Mouse (Mus musculus) hindbrain, embryonic 13.5 days (tissue): Measurements from ENCODE around the gene Usp32. TPM values are rescaled to one million over a fixed set of nuclear protein-coding genes. Genes with fewer than 3 reads are reported as not detected.

Source experiments
- ATAC-seq: fragments of 200-750 bp; cut with Nextera tagmentation; 2 replicates; pipeline ENCODE4 v1.8.0; 2017; ENCODE audit warnings: moderate TSS enrichment; ENCODE audit not compliant: low FRiP score
- H3K27ac ChIP-seq: fragments of 300-500 bp; sonication (generic); 2 replicates; pipeline ENCODE4 v1.5.1; 2015; ENCODE audit warnings: inconsistent platforms, mild to moderate bottlenecking, moderate library complexity
- H3K27me3 ChIP-seq: fragments of 300-500 bp; sonication (generic); 2 replicates; pipeline ENCODE4 v1.6.1; 2015; ENCODE audit warnings: mild to moderate bottlenecking, inconsistent platforms
- H3K36me3 ChIP-seq: fragments of 300-500 bp; sonication (generic); 2 replicates; pipeline ENCODE4 v1.6.1; 2015; ENCODE audit warnings: mild to moderate bottlenecking, inconsistent platforms
- H3K4me1 ChIP-seq: fragments of 300-500 bp; sonication (generic); replicated peaks from 2 replicates; pipeline ENCODE4 v1.6.1; 2015; ENCODE audit warnings: inconsistent platforms
- H3K4me2 ChIP-seq: fragments of 300-500 bp; sonication (generic); 2 replicates; pipeline ENCODE4 v1.6.1; 2015; ENCODE audit warnings: inconsistent platforms, mild to moderate bottlenecking, moderate library complexity
- H3K4me3 ChIP-seq: fragments of 300-500 bp; sonication (generic); 2 replicates; pipeline ENCODE4 v1.5.1; 2015; ENCODE audit warnings: mild to moderate bottlenecking, inconsistent platforms
- H3K9ac ChIP-seq: fragments of 300-500 bp; sonication (generic); 2 replicates; pipeline ENCODE4 v1.6.1; 2015; ENCODE audit warnings: mild to moderate bottlenecking, inconsistent platforms
- H3K9me3 ChIP-seq: fragments of 300-500 bp; sonication (generic); 2 replicates; pipeline ENCODE4 v1.6.1; 2016; ENCODE audit warnings: inconsistent platforms
- WGBS: fragments of 180-500 bp; shearing (Covaris S2); methylation state at CpG from one replicate; pipeline ENCODE4 v1.1.7; 2015; 5-methylcytosine and 5-hydroxymethylcytosine counted together
- polyA plus RNA-seq: library from polyadenylated mRNA; unstranded; fragments of >200 nt; fragmentation: Nextera tagmentation; extraction: Ambion mirVana; gene quantifications from 2 replicates; pipeline ENCODE4 v1.2.1, GENCODE M21; 2015

Usp32 gene
- polyA plus RNA-seq, 1 experiment from 2014 or later: 13.0 TPM

- 2% methylated on average over 49 of the region's 49 CpGs for WGBS
- ATAC-seq: no peak; the same call in 1 of the 2 replicates
- H3K27ac ChIP-seq: no peak within 1 kb of the TSS
- H3K4me1 ChIP-seq: peaks cover 26% of the 10 kb centered on the region
- H3K9ac ChIP-seq: peak within 1 kb of the TSS; percentile 62
- no peaks in the 10 kb centered on the region for H3K9me3 ChIP-seq
- peak within 1 kb of the TSS; percentile 64 for H3K4me2 ChIP-seq
- peaks cover 61% of the 10 kb centered on the region for H3K27me3 ChIP-seq
- H3K4me3 ChIP-seq: peak within 1 kb of the TSS; percentile 39
- no peaks in the 10 kb centered on the region for H3K36me3 ChIP-seq
Measured at GRCm38 (mm10) chr11:84957591-84958270, 182.2 kb downstream of the Usp32 start, which contains the start of gene Car4. Car4 (plus strand) TSS chr11:84957786.

- H3K9ac ChIP-seq: no peak overlapping the region
Measured at GRCm38 (mm10) chr11:84957171-84957570, 182.8 kb downstream of the Usp32 start.

GRCm38 (mm10) chr11:84956400-84956799, 183.6 kb downstream of the Usp32 start:
- Histone ChIP-seq H3K27me3 (peaks cover 59% of the 10 kb centered on the region), H3K4me1 (peaks cover 26% of the 10 kb centered on the region), H3K36me3 (no peaks in the 10 kb centered on the region), H3K9me3 (no peaks in the 10 kb centered on the region), H3K27ac (no peak overlapping the region), H3K4me3 (no peak overlapping the region), H3K4me2 (no peak overlapping the region), H3K9ac (no peak overlapping the region)
- WGBS: 36% methylated on average over 5 of the region's 5 CpGs
- ATAC-seq: no peak

More at GRCm38 (mm10) chr11:84957171-84957570, 182.8 kb downstream of the Usp32 start:
- Histone ChIP-seq H3K4me1 (peaks cover 26% of the 10 kb centered on the region), H3K9me3 (no peaks in the 10 kb centered on the region), H3K27ac (no peak overlapping the region), H3K27me3 (peaks cover 61% of the 10 kb centered on the region), H3K4me2 (peak overlapping the region; percentile 64), H3K36me3 (no peaks in the 10 kb centered on the region), H3K4me3 (peak overlapping the region; percentile 39)
- 13% methylated on average over 15 of the region's 15 CpGs for WGBS
- ATAC-seq: no peak

DNA sequence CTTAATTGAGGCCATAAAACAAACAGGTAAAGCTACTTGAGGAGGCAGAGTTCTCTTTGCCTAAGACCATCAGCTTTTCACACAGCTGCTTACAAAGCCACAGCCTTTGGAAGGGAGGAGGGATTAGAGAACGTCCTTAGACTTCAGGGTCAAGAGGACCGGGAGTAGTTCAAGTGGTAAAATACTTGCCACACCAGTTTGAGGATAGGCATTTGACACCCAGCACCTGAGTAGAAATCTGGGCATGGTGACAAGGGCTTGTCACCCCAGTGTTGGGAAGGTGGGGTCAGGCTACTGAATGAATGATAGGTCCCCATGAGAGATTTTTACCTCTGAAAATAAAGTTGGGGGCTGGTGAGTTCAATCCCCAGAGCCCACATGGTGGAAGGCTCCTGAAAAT, 187.3 kb downstream of the Usp32 start:
- Histone ChIP-seq H3K4me1 (peaks cover 6% of the 10 kb centered on the region), H3K27ac (no peak overlapping the region), H3K36me3 (no peaks in the 10 kb centered on the region), H3K4me2 (no peak overlapping the region), H3K27me3 (peaks cover 26% of the 10 kb centered on the region), H3K9ac (no peak overlapping the region), H3K4me3 (no peak overlapping the region), H3K9me3 (no peaks in the 10 kb centered on the region)
- ATAC-seq: no peak
- 68% methylated on average over 2 of the region's 2 CpGs for WGBS

GRCm38 (mm10) chr11:84948526-84948925, 191.4 kb downstream of the Usp32 start:
- peaks cover 29% of the 10 kb centered on the region; the same call in 1 of the 2 replicates for H3K27me3 ChIP-seq
- H3K36me3 ChIP-seq: no peaks in the 10 kb centered on the region
- no peak overlapping the region for H3K4me3 ChIP-seq
- no peak overlapping the region for H3K9ac ChIP-seq
- 49% methylated on average over 3 of the region's 3 CpGs for WGBS
- no peaks in the 10 kb centered on the region for H3K9me3 ChIP-seq
- H3K4me2 ChIP-seq: no peak overlapping the region
- no peak for ATAC-seq
- H3K27ac ChIP-seq: no peak overlapping the region
- peaks cover 20% of the 10 kb centered on the region for H3K4me1 ChIP-seq

DNA sequence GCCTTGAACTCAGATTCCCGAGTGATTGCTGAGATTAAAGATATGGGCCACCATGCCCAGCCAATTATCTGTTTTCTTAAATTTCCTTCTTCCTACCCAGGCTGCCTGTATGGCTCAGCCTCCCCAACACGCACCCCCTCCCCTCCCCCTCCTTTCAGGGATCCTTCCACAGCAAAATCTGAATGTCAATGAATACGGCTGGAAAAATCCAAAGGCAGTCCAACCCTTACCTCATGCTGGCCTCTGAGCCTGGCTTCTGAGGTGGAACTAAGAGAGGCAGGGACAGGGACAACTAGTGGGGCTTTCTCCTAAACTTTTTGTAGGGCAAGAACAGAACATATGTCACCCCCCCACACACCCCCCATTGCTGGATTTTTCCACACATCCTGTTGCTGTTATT, 191.8 kb downstream of the Usp32 start:
- ATAC-seq: no peak
- no peak overlapping the region for H3K9ac ChIP-seq

GRCm38 (mm10) chr11:84947206-84947605, 192.8 kb downstream of the Usp32 start:
- H3K36me3 ChIP-seq: no peaks in the 10 kb centered on the region
- no peak overlapping the region for H3K4me3 ChIP-seq
- WGBS: 53% methylated on average over 6 of the region's 6 CpGs
- peaks cover 39% of the 10 kb centered on the region for H3K27me3 ChIP-seq
- H3K9ac ChIP-seq: no peak overlapping the region
- peaks cover 23% of the 10 kb centered on the region for H3K4me1 ChIP-seq
- no peaks in the 10 kb centered on the region for H3K9me3 ChIP-seq
- no peak for ATAC-seq
- no peak overlapping the region for H3K4me2 ChIP-seq
- H3K27ac ChIP-seq: no peak overlapping the region

More for the DNA sequence above, 191.8 kb downstream of the Usp32 start:
- Histone ChIP-seq H3K4me3 (no peak overlapping the region), H3K4me1 (peaks cover 23% of the 10 kb centered on the region), H3K27me3 (peaks cover 34% of the 10 kb centered on the region; the same call in 1 of the 2 replicates), H3K9me3 (no peaks in the 10 kb centered on the region), H3K27ac (no peak overlapping the region), H3K4me2 (no peak overlapping the region), H3K36me3 (no peaks in the 10 kb centered on the region)
- WGBS: 48% methylated on average over 3 of the region's 3 CpGs

GRCm38 (mm10) chr11:84945841-84946240, 194.1 kb downstream of the Usp32 start:
- H3K9ac ChIP-seq: no peak overlapping the region
- H3K27me3 ChIP-seq: peaks cover 39% of the 10 kb centered on the region
- no peak overlapping the region for H3K4me3 ChIP-seq
- no peak for ATAC-seq
- no peak overlapping the region for H3K4me2 ChIP-seq
- H3K4me1 ChIP-seq: peaks cover 23% of the 10 kb centered on the region
- H3K9me3 ChIP-seq: no peaks in the 10 kb centered on the region
- 73% methylated on average over 3 of the region's 3 CpGs for WGBS
- no peaks in the 10 kb centered on the region for H3K36me3 ChIP-seq
- no peak overlapping the region for H3K27ac ChIP-seq

DNA sequence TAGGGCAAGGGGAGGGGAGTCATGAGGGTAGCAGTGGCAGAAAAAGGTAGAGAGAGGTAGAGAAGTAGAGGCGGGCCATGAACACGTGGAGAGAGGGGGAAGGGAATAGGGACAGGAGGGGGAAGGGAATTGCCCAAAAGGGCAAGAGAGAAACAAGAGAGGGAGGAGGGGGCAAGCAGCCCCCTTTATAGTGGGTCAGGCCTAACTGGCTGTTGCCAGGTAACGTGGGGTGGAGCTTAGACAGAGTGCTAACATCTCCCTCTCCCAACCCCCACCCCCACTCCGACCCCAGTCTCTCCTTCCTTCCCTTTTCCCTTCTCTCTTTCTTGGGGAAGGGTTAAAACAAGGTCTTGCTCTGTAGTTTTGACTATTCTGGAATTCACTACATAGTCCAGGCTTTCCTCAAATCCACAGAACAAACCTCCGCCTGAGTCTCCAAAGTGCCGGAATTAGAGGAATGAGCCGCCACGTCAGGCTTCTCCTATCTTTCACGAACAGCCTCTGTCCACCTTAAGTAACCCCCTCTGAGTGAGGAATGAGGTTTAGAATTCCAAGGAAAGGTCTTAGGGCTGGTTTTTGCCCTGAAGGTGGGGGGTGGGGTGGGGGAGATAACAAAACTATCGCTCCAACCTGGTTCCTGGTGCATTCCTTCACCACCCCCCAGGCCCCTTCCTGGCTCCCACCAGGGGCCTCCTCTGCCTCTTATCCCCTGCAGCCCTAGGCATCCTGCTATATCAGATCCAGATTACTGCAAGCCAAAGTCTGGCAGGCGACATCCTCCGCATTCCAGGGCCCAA, 195.1 kb downstream of the Usp32 start:
- no peak overlapping the region for H3K4me3 ChIP-seq
- H3K9me3 ChIP-seq: no peaks in the 10 kb centered on the region
- H3K36me3 ChIP-seq: no peaks in the 10 kb centered on the region
- no peak overlapping the region for H3K27ac ChIP-seq
- ATAC-seq: no peak
- H3K27me3 ChIP-seq: peaks cover 39% of the 10 kb centered on the region
- 4% methylated on average over 12 of the region's 12 CpGs for WGBS
- 0 out of 2 replicates have a peak overlapping the region, but pooled peaks have one; percentile 8 for H3K4me2 ChIP-seq
- H3K9ac ChIP-seq: no peak overlapping the region
- H3K4me1 ChIP-seq: peaks cover 29% of the 10 kb centered on the region

- 3% methylated on average over 15 of the region's 15 CpGs for WGBS
- H3K4me3 ChIP-seq: no peak overlapping the region
Measured at GRCm38 (mm10) chr11:84943948-84944347, 196.0 kb downstream of the Usp32 start.

GRCm38 (mm10) chr11:84940140-84940539, 199.8 kb downstream of the Usp32 start:
- no peak for ATAC-seq
- H3K27ac ChIP-seq: 0 out of 2 replicates have a peak overlapping the region, but pooled peaks have one; percentile 48

More at GRCm38 (mm10) chr11:84943948-84944347, 196.0 kb downstream of the Usp32 start:
- Histone ChIP-seq H3K9me3 (no peaks in the 10 kb centered on the region), H3K4me1 (peaks cover 35% of the 10 kb centered on the region), H3K27me3 (peaks cover 39% of the 10 kb centered on the region), H3K4me2 (peak overlapping the region; percentile 43), H3K9ac (no peak overlapping the region), H3K36me3 (no peaks in the 10 kb centered on the region), H3K27ac (no peak overlapping the region)
- no peak for ATAC-seq

GRCm38 (mm10) chr11:84939508-84940053, 200.4 kb downstream of the Usp32 start:
- Histone ChIP-seq H3K27me3 (peaks cover 19% of the 10 kb centered on the region), H3K9me3 (no peaks in the 10 kb centered on the region), H3K4me2 (no peak overlapping the region), H3K4me1 (peaks cover 26% of the 10 kb centered on the region), H3K27ac (peak overlapping the region; percentile 48; the same call in 1 of the 2 replicates), H3K4me3 (no peak overlapping the region), H3K9ac (no peak overlapping the region), H3K36me3 (no peaks in the 10 kb centered on the region)
- 48% methylated on average over 8 of the region's 8 CpGs for WGBS
- no peak for ATAC-seq

More at GRCm38 (mm10) chr11:84940140-84940539, 199.8 kb downstream of the Usp32 start:
- peaks cover 31% of the 10 kb centered on the region for H3K4me1 ChIP-seq
- H3K9me3 ChIP-seq: no peaks in the 10 kb centered on the region
- H3K4me2 ChIP-seq: no peak overlapping the region
- WGBS: 64% methylated on average over 10 of the region's 10 CpGs
- H3K36me3 ChIP-seq: no peaks in the 10 kb centered on the region
- H3K4me3 ChIP-seq: no peak overlapping the region
- H3K9ac ChIP-seq: no peak overlapping the region
- H3K27me3 ChIP-seq: peaks cover 24% of the 10 kb centered on the region
